ENCODE assay signal across 25 mouse cellular contexts in the genomic region with DNA sequence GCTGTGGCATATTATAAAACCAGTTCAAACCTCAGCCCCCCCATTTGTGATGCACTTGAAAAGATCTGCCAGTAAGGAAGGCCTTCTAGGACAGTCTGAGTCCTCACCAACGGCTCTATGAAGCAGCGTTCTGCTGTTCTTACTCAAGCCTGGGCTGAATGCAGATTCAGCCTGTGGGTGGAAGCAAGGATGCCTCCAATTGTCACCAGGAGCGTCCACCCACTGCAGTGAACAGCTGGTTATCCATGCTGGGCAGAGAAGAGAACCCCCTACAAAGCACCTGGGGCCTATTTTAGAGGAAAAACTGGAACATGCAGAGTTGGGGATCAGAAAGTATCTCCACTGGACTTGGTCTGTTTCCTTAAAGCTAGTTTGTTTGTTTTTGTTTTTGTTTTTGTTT. TPM values are rescaled to one million over a fixed set of nuclear protein-coding genes. Genes with fewer than 3 reads are reported as not detected.
DNase-seq lines count a peak whose midpoint lies in the region; ATAC-seq and TF ChIP-seq lines count a peak whose summit lies in the region.
"Had no signal": no experiment of that assay in that cellular context is flagged by ENCODE, and none has a peak within 500 bp of the region (broad histone marks: within the 10 kb centered on the region; RNA-seq: fewer than 3 reads in every experiment).

No protein-coding gene starts in this region.

- H3K4me3 ChIP-seq in left cerebral cortex, adult 2 months, result no peak overlapping the region
- H3K4me3 ChIP-seq: embryonic facial prominence, embryonic 10.5 days; forebrain, embryonic 13.5 days; heart, embryonic 13.5 days; hindbrain, embryonic 12.5 days had no signal

- no peak for TF ChIP-seq CTCF in left cerebral cortex, adult 2 months (IDR thresholded peaks at IDR 0.05)

- peak overlapping the region; percentile 97 for H3K27ac ChIP-seq in left cerebral cortex, adult 2 months
- H3K27ac ChIP-seq: embryonic facial prominence, embryonic 10.5 days; forebrain, embryonic 13.5 days; heart, embryonic 13.5 days; hindbrain, embryonic 12.5 days had no signal

- peak; percentile 39 for ATAC-seq in frontal cortex, adult (ENCODE audit: low TSS enrichment)
- ATAC-seq: CD4-positive, CD25-positive, alpha-beta regulatory T cell, adult 4 months; forebrain, embryonic 13.5 days; forebrain, postnatal 0 days; hindbrain, embryonic 16.5 days had no signal

- DNase-seq in frontal cortex, postnatal 25 days (ENCODE audit: low spot score in 2 of 2), result no peak
- no peak for DNase-seq in left cerebral cortex, adult 2 months (ENCODE audit: extremely low spot score in 1 of 2, low spot score in 2 of 2)
- DNase-seq in left cerebral cortex, postnatal 4 days, result no peak
- DNase-seq in right cerebral cortex, postnatal 36 days (ENCODE audit: low spot score in 2 of 2), result peak; percentile 57 to 78
- no peak for DNase-seq in right cerebral cortex, postnatal 14 days
- DNase-seq in adrenal gland, postnatal 4 days (ENCODE audit: low spot score in 2 of 2), result no peak
- DNase-seq: adrenal gland, adult 8-10 months; adrenal gland, postnatal 36 days; B cell, adult 2 months; cerebellum, adult 11-12 months; cerebellum, adult 9-10 months; cerebellum, postnatal 36 days; forebrain, postnatal 0 days; gastrocnemius, postnatal 36 days; heart, adult 11 months; heart, postnatal 4 days had no signal

- intact Hi-C loops in left cerebral cortex, adult 2 months (cut with DNase I), result no loop called here
- intact Hi-C loops in left cerebral cortex, postnatal 4 days (cut with DNase I), result no loop called here

RNA-seq across cellular contexts. Expression of a gene that starts 7.3 kb away (rescaled TPM):
- 100 to 1,000 TPM; 166 TPM for total RNA-seq in left cerebral cortex, adult 2 months (2021)
- total RNA-seq in left cerebral cortex, postnatal 4 days (2021), result 10 to 100 TPM; 66.3 to 72.2 TPM
- total RNA-seq in adrenal gland, postnatal 4 days (2021), result 10 to 100 TPM; 42.8 to 55.3 TPM

RNA-seq across cellular contexts. Expression of a gene that starts 21.4 kb away (rescaled TPM):
- not detected for total RNA-seq in left cerebral cortex, adult 2 months (2021)
- total RNA-seq in left cerebral cortex, postnatal 4 days (2021), result under 1 TPM in 1 of 2 experiments, not detected in 1; 0.48 TPM
- not detected for total RNA-seq in adrenal gland, postnatal 4 days (2021)
- total RNA-seq: adrenal gland, adult 8-10 months; adrenal gland, postnatal 36 days; G1E; gastrocnemius, adult 8-10 months; gastrocnemius, postnatal 36 days; heart, postnatal 4 days had no signal

Comparison
In these comparisons a context has a peak if more than half of its experiments do, and no peak if none do; other contexts are left out.
1. DNase-seq: peak in right cerebral cortex, postnatal 36 days (2 of 2); none in frontal cortex, postnatal 25 days (0 of 2), left cerebral cortex, adult 2 months (0 of 2), left cerebral cortex, postnatal 4 days (single experiment), right cerebral cortex, postnatal 14 days (single experiment) and adrenal gland, postnatal 4 days (0 of 2).